Comparison of ENCODE assay signal across 8 mouse cellular contexts in the genomic region with DNA sequence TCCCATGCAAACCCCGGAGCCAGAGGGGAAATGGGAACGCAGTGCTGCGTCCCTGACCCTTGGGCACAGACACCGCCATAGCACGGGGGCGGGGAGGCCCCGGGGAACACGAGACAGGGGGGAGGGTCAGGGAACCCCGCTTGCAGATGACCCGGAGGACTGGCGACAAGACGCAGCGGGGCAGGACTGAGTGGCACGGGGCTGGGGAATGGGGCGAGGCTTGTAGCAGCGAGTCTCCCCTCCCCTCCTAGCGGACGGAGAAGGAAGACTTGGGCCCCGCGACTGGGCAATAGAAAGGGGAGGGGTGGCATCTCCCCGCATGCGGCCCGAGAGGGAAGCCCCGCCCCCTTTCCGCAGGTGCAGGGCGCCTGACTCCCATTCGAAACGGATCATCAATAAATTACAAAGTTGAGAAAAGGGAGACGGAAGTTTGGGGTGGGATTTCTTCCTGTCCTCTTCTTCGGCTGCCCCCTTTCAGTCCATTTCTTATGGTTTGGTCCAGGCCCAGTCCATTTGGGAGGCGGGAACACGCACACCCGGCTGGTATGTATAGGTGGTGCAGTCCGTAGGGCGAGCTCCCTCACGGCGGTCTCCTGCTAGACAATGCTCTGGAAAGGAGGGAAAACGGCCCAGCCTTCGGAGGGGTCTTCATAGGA. TPM values are rescaled to one million over a fixed set of nuclear protein-coding genes. Genes with fewer than 3 reads are reported as not detected.
DNase-seq lines count a peak whose midpoint lies in the region; ATAC-seq and TF ChIP-seq lines count a peak whose summit lies in the region.

No protein-coding gene starts in this region.

- ATAC-seq in liver, embryonic 14.5 days (ENCODE audit: insufficient read depth) = peak; percentile 80

- peak overlapping the region; percentile 81 for H3K4me2 ChIP-seq in liver, embryonic 14.5 days (ENCODE audit: low read depth)

- peak overlapping the region; percentile 50 for H3K9ac ChIP-seq in liver, embryonic 14.5 days (replicated peaks)

- TF ChIP-seq EP300 in liver, embryonic 14.5 days (IDR thresholded peaks at IDR 0.05; ENCODE audit: low read depth) = no peak; the same call in 1 of the 2 replicates

- no peak overlapping the region for H3K27ac ChIP-seq in liver, embryonic 14.5 days

- peak; percentile 54 for TF ChIP-seq CTCF in liver, embryonic 14.5 days (IDR thresholded peaks at IDR 0.05; ENCODE audit: low read depth)

- peaks cover 2% of the 10 kb centered on the region; the same call in 1 of the 2 replicates for H3K27me3 ChIP-seq in liver, embryonic 14.5 days (ENCODE audit: control insufficient read depth, insufficient read depth, low read length)

- under 1% methylated on average over 37 of the region's 39 CpGs for WGBS in liver, embryonic 14.5 days (ENCODE audit: insufficient replicate concordance)

- peak; percentile 39 to 54 for DNase-seq in right cerebral cortex, adult 2 months (ENCODE audit: low spot score in 2 of 2)
- DNase-seq in right cerebral cortex, adult 18-20 months = no peak
- DNase-seq in cerebellum, adult 9-10 months = peak; percentile 76
- peak; percentile 82 for DNase-seq in forelimb bud, embryonic 11.5 days (ENCODE audit: low read depth, low spot score)
- peak; percentile 80 for DNase-seq in induced T-regulatory cell, adult 2 months (ENCODE audit: low read depth)
- DNase-seq in liver, embryonic 14.5 days (ENCODE audit: low read depth in 3 of 3, low spot score in 3 of 3) = peak; percentile 50 to 57 (median 50)
- peak; percentile 64 for DNase-seq in naive thymus-derived CD4-positive, alpha-beta T cell, adult 2 months (ENCODE audit: low read depth)
- peak; percentile 62 for DNase-seq in testis, postnatal 14 days (ENCODE audit: low spot score)

- H3K4me3 ChIP-seq in liver, embryonic 14.5 days (ENCODE audit: insufficient read depth in 1 of 2, low read depth in 2 of 2, low read length in 2 of 2) = peak overlapping the region; percentile 36 to 51

- H3K4me1 ChIP-seq in liver, embryonic 14.5 days (replicated peaks; ENCODE audit: control insufficient read depth in 2 of 2, insufficient read depth in 2 of 2, low read length in 1 of 2) = peaks cover 15 to 31% of the 10 kb centered on the region in 2 experiments

- H3K9me3 ChIP-seq in liver, embryonic 14.5 days (ENCODE audit: control insufficient read depth, low read length) = no peaks in the 10 kb centered on the region

- no peaks in the 10 kb centered on the region for H3K36me3 ChIP-seq in liver, embryonic 14.5 days (replicated peaks; ENCODE audit: control insufficient read depth, insufficient read depth, low read depth)

RNA-seq across cellular contexts. Expression of a gene that starts 4.4 kb away (rescaled TPM):
- 0.02 and 0.07 TPM in 2 replicates for polyA plus RNA-seq in liver, embryonic 14.5 days (2012; rRNA removed)
- polyA plus RNA-seq in liver, embryonic 14.5 days (2014; fragmentation: Nextera tagmentation; extraction: Ambion mirVana) = not detected in 2 replicates

RNA-seq across cellular contexts. Expression of a gene that starts 6.0 kb away (rescaled TPM):
- polyA plus RNA-seq in liver, embryonic 14.5 days (2012; rRNA removed) = 0.70 and 0.87 TPM in 2 replicates
- 0.43 and 0.60 TPM in 2 replicates for polyA plus RNA-seq in liver, embryonic 14.5 days (2014; fragmentation: Nextera tagmentation; extraction: Ambion mirVana)

RNA-seq across cellular contexts. Expression of a gene that starts 27.3 kb away (rescaled TPM):
- polyA plus RNA-seq in liver, embryonic 14.5 days (2012; rRNA removed) = 0.21 and 0.22 TPM in 2 replicates
- polyA plus RNA-seq in liver, embryonic 14.5 days (2014; fragmentation: Nextera tagmentation; extraction: Ambion mirVana) = 0.25 TPM in 1 of 2 replicates, not detected in the other

RNA-seq across cellular contexts. Expression of a gene that starts 30.8 kb away (rescaled TPM):
- 0.10 and 0.23 TPM in 2 replicates for polyA plus RNA-seq in liver, embryonic 14.5 days (2012; rRNA removed)
- polyA plus RNA-seq in liver, embryonic 14.5 days (2014; fragmentation: Nextera tagmentation; extraction: Ambion mirVana) = 0.20 TPM in 1 of 2 replicates, not detected in the other

RNA-seq across cellular contexts. Expression of a gene that starts 56.0 kb away (rescaled TPM):
- 132 and 203 TPM in 2 replicates for polyA plus RNA-seq in liver, embryonic 14.5 days (2012; rRNA removed)
- polyA plus RNA-seq in liver, embryonic 14.5 days (2014; fragmentation: Nextera tagmentation; extraction: Ambion mirVana) = 28.0 and 28.8 TPM in 2 replicates
